Mouse (Mus musculus) forebrain, embryonic 14.5 days (tissue): Measurements from ENCODE around the gene Eef2. TPM values are rescaled to one million over a fixed set of nuclear protein-coding genes. Genes with fewer than 3 reads are reported as not detected.
A peak's percentile ranks its signal among the peaks of the same experiment; 100 is the strongest.
"Not testable (repeated sequence)": the region's sequence is repeated elsewhere in the genome, so short reads cannot be mapped to it uniquely, and the experiment has no call there.

Source experiments
- ATAC-seq: fragments of 200-750 bp; cut with Nextera tagmentation; 2 replicates; pipeline ENCODE4 v1.8.0; 2017; ENCODE audit warnings: mild to moderate bottlenecking, moderate library complexity
- DNase-seq: peaks from one replicate; pipeline ENCODE4 v3.0.0-alpha.2; 2015; ENCODE audit warnings: low spot score
- H3K27ac ChIP-seq: fragments of 300-500 bp; sonication (generic); 2 replicates; pipeline ENCODE4 v1.5.1; 2014; ENCODE audit warnings: low read depth, mild to moderate bottlenecking, control low read depth, low read length, moderate library complexity
- H3K27me3 ChIP-seq: fragments of 300-500 bp; sonication (generic); replicated peaks from 2 replicates; pipeline ENCODE4 v1.6.1; 2014; ENCODE audit warnings: low read length, control low read depth, mixed read lengths; ENCODE audit not compliant: control insufficient read depth, insufficient read depth
- H3K36me3 ChIP-seq: fragments of 300-500 bp; sonication (generic); 2 replicates; pipeline ENCODE4 v1.6.1; 2014; ENCODE audit warnings: low read length, control low read depth; ENCODE audit not compliant: control insufficient read depth, insufficient read depth
- H3K4me1 ChIP-seq: fragments of 300-500 bp; sonication (generic); 2 replicates; pipeline ENCODE4 v1.6.1; 2014; ENCODE audit warnings: antibody characterized with exemption, low read length, control low read depth; ENCODE audit not compliant: control insufficient read depth, insufficient read depth
- H3K4me2 ChIP-seq: fragments of 300-500 bp; sonication (generic); 2 replicates; pipeline ENCODE4 v1.6.1; 2014; ENCODE audit warnings: mild to moderate bottlenecking, control low read depth, low read length
- H3K4me3 ChIP-seq: fragments of 300-500 bp; sonication (generic); 2 replicates; pipeline ENCODE4 v1.5.1; 2014; ENCODE audit warnings: low read depth, low read length, control low read depth
- H3K9ac ChIP-seq: fragments of 300-500 bp; sonication (generic); 2 replicates; pipeline ENCODE4 v1.6.1; 2014; ENCODE audit warnings: mild to moderate bottlenecking, low read length, control low read depth, moderate library complexity
- H3K9me3 ChIP-seq: fragments of 300-500 bp; sonication (generic); replicated peaks from 2 replicates; pipeline ENCODE4 v1.6.1; 2016; ENCODE audit warnings: low read length, control low read depth, mixed read lengths; ENCODE audit not compliant: control insufficient read depth
- WGBS: fragments of 180-500 bp; shearing (Covaris S2); extraction: QIAGEN DNeasy Blood & Tissue Kit; methylation state at CpG from one replicate; pipeline ENCODE4 v1.1.7; 2014; 5-methylcytosine and 5-hydroxymethylcytosine counted together
- polyA plus RNA-seq: library from polyadenylated mRNA; unstranded; fragments of >200 nt; fragmentation: Nextera tagmentation; extraction: Ambion mirVana; gene quantifications from 2 replicates; pipeline ENCODE4 v1.2.1, GENCODE M21; 2014

Gene Eef2
- polyA plus RNA-seq, 1 experiment from 2014 or later: 520 TPM

GRCm38 (mm10) chr10:81162318-81162652 is 14.1 kb upstream of the Eef2 start:
- WGBS: 58% methylated on average over 2 of the region's 2 CpGs
- H3K4me2 ChIP-seq: no peak overlapping the region
- H3K4me3 ChIP-seq: no peak overlapping the region
- H3K9me3 ChIP-seq: no peaks in the 10 kb centered on the region
- ATAC-seq: no peak
- peaks cover 64% of the 10 kb centered on the region for H3K36me3 ChIP-seq
- H3K4me1 ChIP-seq: peaks cover 7% of the 10 kb centered on the region
- H3K27ac ChIP-seq: no peak overlapping the region
- no peak overlapping the region for H3K9ac ChIP-seq
- DNase-seq: no peak
- H3K27me3 ChIP-seq: no peaks in the 10 kb centered on the region

GRCm38 (mm10) chr10:81165118-81165517 is 11.3 kb upstream of the Eef2 start:
- H3K27me3 ChIP-seq: no peaks in the 10 kb centered on the region
- no peak for DNase-seq
- WGBS: 90% methylated on average over 8 of the region's 8 CpGs
- H3K36me3 ChIP-seq: peaks cover 38% of the 10 kb centered on the region
- no peak overlapping the region for H3K9ac ChIP-seq
- H3K27ac ChIP-seq: no peak overlapping the region
- H3K4me1 ChIP-seq: peaks cover 13% of the 10 kb centered on the region
- H3K9me3 ChIP-seq: no peaks in the 10 kb centered on the region
- no peak overlapping the region for H3K4me2 ChIP-seq
- ATAC-seq: no peak
- H3K4me3 ChIP-seq: no peak overlapping the region

- peak within 1 kb of the TSS; percentile 80 for H3K4me3 ChIP-seq
- under 1% methylated on average over 61 of the region's 64 CpGs for WGBS
- peak within 1 kb of the TSS; percentile 74 for H3K9ac ChIP-seq
- H3K27ac ChIP-seq: peak within 1 kb of the TSS; percentile 72
- no peaks in the 10 kb centered on the region for H3K27me3 ChIP-seq
- H3K36me3 ChIP-seq: peaks cover 15% of the 10 kb centered on the region
- peaks cover 13% of the 10 kb centered on the region for H3K4me1 ChIP-seq
- peak within 1 kb of the TSS; percentile 93 for H3K4me2 ChIP-seq
- ATAC-seq (peak; percentile 90), DNase-seq (peak; percentile 100)
- no peaks in the 10 kb centered on the region for H3K9me3 ChIP-seq
These were observed 9.0 kb upstream of the Eef2 start, which contains the start of gene Pias4 for GRCm38 (mm10) chr10:81167200-81168086. TSS of gene Pias4 (minus strand) at chr10:81167923.

- DNase-seq: no peak
These were observed 8.4 kb upstream of the Eef2 start for GRCm38 (mm10) chr10:81168087-81168431.

GRCm38 (mm10) chr10:81168521-81169244 is 7.7 kb upstream of the Eef2 start:
- Histone ChIP-seq H3K9ac (peak overlapping the region; percentile 64), H3K9me3 (no peaks in the 10 kb centered on the region), H3K27ac (peak overlapping the region; percentile 72), H3K27me3 (no peaks in the 10 kb centered on the region), H3K36me3 (peaks cover 4% of the 10 kb centered on the region), H3K4me1 (peaks cover 17% of the 10 kb centered on the region), H3K4me3 (peak overlapping the region; percentile 80), H3K4me2 (peak overlapping the region; percentile 69)
- DNase-seq: peak; percentile 85
- ATAC-seq: peak; percentile 57
- 3% methylated on average over 29 of the region's 29 CpGs for WGBS

More at GRCm38 (mm10) chr10:81168087-81168431, 8.4 kb upstream of the Eef2 start:
- WGBS: 9% methylated on average over 5 of the region's 5 CpGs
- Histone ChIP-seq H3K4me3 (peak overlapping the region; percentile 80), H3K9ac (peak overlapping the region; percentile 64), H3K9me3 (no peaks in the 10 kb centered on the region), H3K36me3 (peaks cover 11% of the 10 kb centered on the region), H3K4me1 (peaks cover 13% of the 10 kb centered on the region), H3K27ac (peak overlapping the region; percentile 72), H3K4me2 (peak overlapping the region; percentile 69), H3K27me3 (no peaks in the 10 kb centered on the region)
- ATAC-seq: peak; percentile 67

GRCm38 (mm10) chr10:81169411-81169900 is 7.0 kb upstream of the Eef2 start:
- 61% methylated on average over 7 of the region's 14 CpGs for WGBS
- H3K4me1 ChIP-seq: peaks cover 23% of the 10 kb centered on the region
- H3K27ac ChIP-seq, DNase-seq, H3K4me2 ChIP-seq, H3K27me3 ChIP-seq, H3K9me3 ChIP-seq, H3K9ac ChIP-seq, ATAC-seq, H3K36me3 ChIP-seq, H3K4me3 ChIP-seq: not testable (repeated sequence)

- Histone ChIP-seq H3K27ac (peak overlapping the region; percentile 77), H3K9ac (peak overlapping the region; percentile 44), H3K36me3 (peaks cover 8% of the 10 kb centered on the region), H3K27me3 (no peaks in the 10 kb centered on the region), H3K4me1 (peaks cover 28% of the 10 kb centered on the region), H3K9me3 (no peaks in the 10 kb centered on the region), H3K4me3 (no peak overlapping the region), H3K4me2 (peak overlapping the region; percentile 39)
- peak; percentile 25; the same call in 1 of the 2 replicates for ATAC-seq
- peak; percentile 90 for DNase-seq
- WGBS: 5% methylated on average over 21 of the region's 21 CpGs
These were observed 3.3 kb upstream of the Eef2 start for GRCm38 (mm10) chr10:81173132-81173531.

GRCm38 (mm10) chr10:81174617-81175344 is 1.6 kb upstream of the Eef2 start:
- Histone ChIP-seq H3K36me3 (peaks cover 25% of the 10 kb centered on the region), H3K27me3 (no peaks in the 10 kb centered on the region), H3K4me3 (peak overlapping the region; percentile 36), H3K9ac (peak overlapping the region; percentile 66), H3K27ac (peak overlapping the region; percentile 93), H3K9me3 (no peaks in the 10 kb centered on the region), H3K4me1 (peaks cover 25% of the 10 kb centered on the region), H3K4me2 (peak overlapping the region; percentile 66)
- WGBS: 3% methylated on average over 29 of the region's 29 CpGs
- peak; percentile 62 for ATAC-seq
- peak; percentile 92 for DNase-seq
